Mouse (Mus musculus) kidney, adult 9 months (tissue): ENCODE measurements at regions not wholly inside any gene's neighbourhood (a gene's known extent, or its start where the extent isn't known, plus 50 kb on each side); places are given as distances from the start of the nearest gene placed in this dataset.

ENCODE experiments used
- DNase-seq: peaks from one replicate; pipeline ENCODE4 v3.0.0; 2022

- DNase-seq: no peak
Observed at GRCm38 (mm10) chr3:16369629-16370028, 363.4 kb upstream of the Gm5150 start.

- DNase-seq: no peak
Observed at GRCm38 (mm10) chr3:16363134-16363533, 356.9 kb upstream of the Gm5150 start.

- DNase-seq: no peak
Observed at GRCm38 (mm10) chr3:16358999-16359398, 352.8 kb upstream of the Gm5150 start.

- no peak for DNase-seq
Observed at GRCm38 (mm10) chr3:16330750-16331149, 324.5 kb upstream of the Gm5150 start.

GRCm38 (mm10) chr3:16310834-16311233, 304.6 kb upstream of the Gm5150 start:
- DNase-seq: peak; percentile 4

DNA sequence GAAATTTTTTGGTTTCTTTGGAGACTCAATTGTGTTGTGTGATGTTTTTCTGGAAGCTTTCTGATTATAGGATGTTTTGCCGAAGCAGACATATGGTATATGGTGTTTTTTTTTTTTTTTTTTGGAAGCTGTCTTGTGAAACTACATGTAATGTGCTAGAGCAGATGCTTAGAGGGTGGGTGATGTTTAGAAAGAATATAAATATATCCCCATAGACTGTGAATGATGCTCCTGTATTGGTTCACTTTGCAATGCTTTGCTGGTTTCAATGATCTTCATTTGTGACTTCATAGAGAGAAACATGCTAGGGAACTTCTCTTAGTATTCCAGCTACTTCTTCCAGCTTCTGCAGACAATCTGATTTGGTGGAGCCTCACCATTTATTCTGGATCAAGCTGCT, 271.2 kb upstream of the Gm5150 start:
- no peak for DNase-seq
